Mouse (Mus musculus) neural tube, embryonic 13.5 days (tissue): Measurements from ENCODE around the gene Sorcs1. TPM values are rescaled to one million over a fixed set of nuclear protein-coding genes. Genes with fewer than 3 reads are reported as not detected.

Experiments
- ATAC-seq: fragments of 200-750 bp; cut with Nextera tagmentation; 2 replicates; pipeline ENCODE4 v1.8.0; 2017; ENCODE audit warnings: low read depth, mild to moderate bottlenecking, moderate TSS enrichment, moderate library complexity
- H3K27ac ChIP-seq: fragments of 300-500 bp; sonication (generic); replicated peaks from 2 replicates; pipeline ENCODE4 v1.5.1; 2015; ENCODE audit warnings: moderate library complexity, mild to moderate bottlenecking, inconsistent platforms
- H3K27me3 ChIP-seq: fragments of 300-500 bp; sonication (generic); 2 replicates; pipeline ENCODE4 v1.6.1; 2015; ENCODE audit warnings: mild to moderate bottlenecking, inconsistent platforms
- H3K36me3 ChIP-seq: fragments of 300-500 bp; sonication (generic); 2 replicates; pipeline ENCODE4 v1.6.1; 2015; ENCODE audit warnings: mild to moderate bottlenecking, inconsistent platforms
- H3K4me1 ChIP-seq: fragments of 300-500 bp; sonication (generic); replicated peaks from 2 replicates; pipeline ENCODE4 v1.6.1; 2015; ENCODE audit warnings: inconsistent platforms
- H3K4me2 ChIP-seq: fragments of 300-500 bp; sonication (generic); 2 replicates; pipeline ENCODE4 v1.6.1; 2015; ENCODE audit warnings: inconsistent platforms, mild to moderate bottlenecking, moderate library complexity
- H3K4me3 ChIP-seq: fragments of 300-500 bp; sonication (generic); 2 replicates; pipeline ENCODE4 v1.5.1; 2015; ENCODE audit warnings: mild to moderate bottlenecking, inconsistent platforms
- H3K9ac ChIP-seq: fragments of 300-500 bp; sonication (generic); 2 replicates; pipeline ENCODE4 v1.6.1; 2015; ENCODE audit warnings: moderate library complexity, mild to moderate bottlenecking, inconsistent platforms
- H3K9me3 ChIP-seq: fragments of 300-500 bp; sonication (generic); 2 replicates; pipeline ENCODE4 v1.6.1; 2016; ENCODE audit warnings: inconsistent platforms
- WGBS: fragments of 180-500 bp; shearing (Covaris S2); methylation state at CpG from one replicate; pipeline ENCODE4 v1.1.7; 2015; 5-methylcytosine and 5-hydroxymethylcytosine counted together
- polyA plus RNA-seq: library from polyadenylated mRNA; unstranded; fragments of >200 nt; fragmentation: Nextera tagmentation; extraction: Ambion mirVana; gene quantifications from 2 replicates; pipeline ENCODE4 v1.2.1, GENCODE M21; 2015

Gene Sorcs1
- polyA plus RNA-seq, 1 experiment from 2014 or later, result 11.9 TPM

- H3K9me3 ChIP-seq, result no peaks in the 10 kb centered on the region
- H3K9ac ChIP-seq, result no peak overlapping the region
- no peak for ATAC-seq
- H3K4me1 ChIP-seq, result no peaks in the 10 kb centered on the region
- H3K4me2 ChIP-seq, result no peak overlapping the region
- H3K4me3 ChIP-seq, result no peak overlapping the region
- H3K27me3 ChIP-seq, result no peaks in the 10 kb centered on the region
- 93% methylated on average over 10 of the region's 10 CpGs for WGBS
- no peak overlapping the region for H3K27ac ChIP-seq
- no peaks in the 10 kb centered on the region for H3K36me3 ChIP-seq
These were observed 352.8 kb downstream of the Sorcs1 start for GRCm38 (mm10) chr19:50325686-50326085.

GRCm38 (mm10) chr19:50307046-50307445 is 371.4 kb downstream of the Sorcs1 start:
- Histone ChIP-seq H3K4me2 (no peak overlapping the region), H3K4me1 (no peaks in the 10 kb centered on the region), H3K4me3 (no peak overlapping the region), H3K27me3 (no peaks in the 10 kb centered on the region), H3K9me3 (no peaks in the 10 kb centered on the region), H3K36me3 (no peaks in the 10 kb centered on the region), H3K9ac (no peak overlapping the region), H3K27ac (no peak overlapping the region)
- WGBS, result 73% methylated on average over 2 of the region's 2 CpGs
- no peak for ATAC-seq

GRCm38 (mm10) chr19:50294205-50294604 is 384.2 kb downstream of the Sorcs1 start:
- H3K27me3 ChIP-seq, result no peaks in the 10 kb centered on the region
- no peaks in the 10 kb centered on the region for H3K36me3 ChIP-seq
- H3K4me3 ChIP-seq, result no peak overlapping the region
- WGBS, result 84% methylated on average over 7 of the region's 7 CpGs
- H3K9me3 ChIP-seq, result no peaks in the 10 kb centered on the region
- no peak overlapping the region for H3K9ac ChIP-seq
- H3K4me1 ChIP-seq, result no peaks in the 10 kb centered on the region; the same call in 1 of the 2 replicates
- no peak overlapping the region for H3K27ac ChIP-seq
- no peak for ATAC-seq
- no peak overlapping the region for H3K4me2 ChIP-seq

- WGBS, result 74% methylated on average over 1 of the region's 1 CpGs
- no peak overlapping the region for H3K27ac ChIP-seq
- H3K36me3 ChIP-seq, result no peaks in the 10 kb centered on the region
- H3K9me3 ChIP-seq, result no peaks in the 10 kb centered on the region
- no peak overlapping the region for H3K9ac ChIP-seq
- peaks cover 8% of the 10 kb centered on the region; the same call in 1 of the 2 replicates for H3K4me1 ChIP-seq
- no peak for ATAC-seq
- no peak overlapping the region for H3K4me3 ChIP-seq
- H3K27me3 ChIP-seq, result no peaks in the 10 kb centered on the region
- no peak overlapping the region for H3K4me2 ChIP-seq
These were observed 414.0 kb downstream of the Sorcs1 start for GRCm38 (mm10) chr19:50264450-50264849.

DNA sequence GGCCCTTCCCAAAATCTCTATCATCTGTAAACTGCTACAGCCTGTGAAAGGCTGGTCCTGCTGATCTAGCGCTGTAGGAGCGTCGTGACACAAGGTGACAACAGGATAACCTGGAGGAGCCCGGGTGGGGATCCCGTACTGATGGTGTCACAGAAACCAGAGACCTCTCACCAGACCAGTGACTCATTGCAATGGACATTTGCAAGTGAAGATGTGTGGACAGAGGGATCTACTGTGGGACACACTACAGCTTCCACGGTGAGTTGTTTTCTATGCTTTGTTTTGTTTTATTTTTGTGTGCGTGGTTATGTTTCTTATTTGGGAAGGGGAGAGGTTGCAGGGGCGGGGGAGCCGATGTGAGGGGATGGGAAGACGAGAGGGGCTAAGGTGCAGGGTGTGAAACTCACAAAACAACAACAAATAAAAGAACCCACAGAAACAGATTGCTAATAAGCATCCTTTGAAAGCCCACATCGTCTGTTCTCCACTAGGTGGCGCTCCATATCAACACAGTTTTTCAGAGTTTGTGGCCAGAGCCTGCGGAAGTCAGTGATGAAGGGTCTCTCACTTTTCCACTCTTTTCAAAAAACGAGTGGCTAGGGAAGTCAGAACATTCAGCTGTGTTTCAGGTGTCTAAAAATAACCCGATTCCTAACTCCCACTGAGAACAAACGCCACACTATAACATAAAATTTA is 419.6 kb downstream of the Sorcs1 start:
- Histone ChIP-seq H3K27ac (no peak overlapping the region), H3K27me3 (no peaks in the 10 kb centered on the region), H3K36me3 (no peaks in the 10 kb centered on the region), H3K9ac (no peak overlapping the region), H3K4me1 (no peaks in the 10 kb centered on the region), H3K4me3 (no peak overlapping the region), H3K9me3 (no peaks in the 10 kb centered on the region), H3K4me2 (no peak overlapping the region)
- no peak for ATAC-seq
- WGBS, result 40% methylated on average over 16 of the region's 16 CpGs

GRCm38 (mm10) chr19:50220476-50220875 is 458.0 kb downstream of the Sorcs1 start:
- H3K9ac ChIP-seq, result no peak overlapping the region
- H3K9me3 ChIP-seq, result no peaks in the 10 kb centered on the region
- H3K4me1 ChIP-seq, result peaks cover 10% of the 10 kb centered on the region; the same call in 1 of the 2 replicates
- no peaks in the 10 kb centered on the region for H3K36me3 ChIP-seq
- H3K27ac ChIP-seq, result no peak overlapping the region
- 64% methylated on average over 5 of the region's 5 CpGs for WGBS
- ATAC-seq, result no peak
- no peak overlapping the region for H3K4me2 ChIP-seq
- H3K27me3 ChIP-seq, result no peaks in the 10 kb centered on the region
- no peak overlapping the region for H3K4me3 ChIP-seq

DNA sequence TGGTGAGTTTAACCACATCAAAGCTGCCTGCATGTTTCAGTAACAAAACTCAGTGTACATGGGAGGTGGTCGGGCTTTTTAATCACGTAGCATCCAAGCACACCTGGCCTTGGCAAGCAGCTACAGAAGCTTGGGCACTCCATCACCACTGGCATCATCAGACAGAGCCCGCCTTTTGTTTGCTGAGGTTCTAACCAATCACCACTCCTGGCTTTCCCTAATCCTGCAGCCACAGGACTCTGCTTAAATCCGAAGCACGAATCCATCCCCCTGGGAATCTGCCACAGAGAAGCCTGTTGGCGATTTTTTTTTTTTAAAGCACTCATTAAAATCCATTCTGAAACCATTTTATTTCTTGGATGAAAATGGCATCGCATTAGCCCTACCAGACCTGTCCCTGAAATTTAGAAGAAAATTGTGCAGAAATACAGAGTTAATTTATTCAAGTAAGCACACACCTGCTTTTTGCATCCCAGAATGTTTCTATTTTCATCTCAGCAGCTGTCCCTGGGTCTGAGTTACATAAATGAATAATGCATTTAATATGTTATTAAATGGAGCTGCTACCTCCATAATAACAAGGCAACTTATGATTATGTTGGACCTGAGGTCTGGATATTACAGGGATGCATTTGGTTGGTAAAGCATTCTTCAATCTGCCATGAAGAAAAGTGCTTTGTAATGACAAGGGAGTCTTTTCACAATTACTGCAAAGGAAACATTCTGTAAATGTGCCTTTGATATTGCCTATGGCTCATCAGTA is 463.8 kb downstream of the Sorcs1 start:
- WGBS, result 25% methylated on average over 7 of the region's 7 CpGs
- Histone ChIP-seq H3K36me3 (no peaks in the 10 kb centered on the region), H3K27me3 (no peaks in the 10 kb centered on the region), H3K4me2 (peak overlapping the region; percentile 29), H3K27ac (peak overlapping the region; percentile 65; the same call in 1 of the 2 replicates), H3K9ac (no peak overlapping the region), H3K4me1 (peaks cover 23% of the 10 kb centered on the region), H3K9me3 (no peaks in the 10 kb centered on the region), H3K4me3 (no peak overlapping the region)
- peak; percentile 50; the same call in 1 of the 2 replicates for ATAC-seq

DNA sequence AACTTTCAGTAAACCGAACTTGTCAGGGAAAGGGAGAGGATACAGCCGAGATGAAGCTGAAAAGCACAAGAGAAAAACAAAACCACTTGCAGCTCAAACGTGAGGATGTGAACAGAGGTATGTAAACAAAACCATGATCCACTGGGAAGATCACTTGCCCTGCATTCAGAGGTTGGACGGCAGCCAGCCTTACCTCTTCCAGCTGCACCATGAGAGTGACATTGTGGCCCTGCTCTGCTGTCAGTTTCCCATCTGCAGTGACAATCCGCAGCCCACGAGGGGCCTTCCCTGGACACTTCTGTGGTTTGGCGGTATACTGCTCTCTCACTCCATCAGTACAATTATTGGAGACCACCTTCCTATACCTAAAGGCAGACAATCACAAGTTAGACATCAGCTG is 468.0 kb downstream of the Sorcs1 start:
- Histone ChIP-seq H3K4me3 (no peak overlapping the region), H3K36me3 (no peaks in the 10 kb centered on the region), H3K27me3 (no peaks in the 10 kb centered on the region), H3K9ac (no peak overlapping the region), H3K9me3 (no peaks in the 10 kb centered on the region), H3K4me2 (no peak overlapping the region), H3K4me1 (peaks cover 18% of the 10 kb centered on the region), H3K27ac (no peak overlapping the region)
- 52% methylated on average over 7 of the region's 7 CpGs for WGBS
- no peak for ATAC-seq

DNA sequence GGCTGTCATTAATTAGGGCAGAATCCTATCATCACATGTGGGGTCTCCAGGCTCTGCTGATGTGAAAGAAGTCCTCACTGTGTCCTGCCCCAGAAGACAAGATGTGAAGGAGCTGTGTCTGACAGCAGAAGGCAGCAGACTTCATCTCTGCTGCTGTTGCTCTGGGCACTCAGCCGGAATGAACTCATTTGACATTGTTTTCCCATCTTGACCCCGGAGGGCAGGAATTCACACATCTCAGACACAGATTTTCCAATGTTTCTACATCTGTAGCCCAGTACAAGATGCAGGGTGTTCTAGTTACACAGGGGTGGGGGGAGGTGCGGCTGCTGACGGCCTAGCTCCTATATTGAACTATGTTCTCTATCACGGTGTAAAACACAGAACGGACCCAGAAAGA is 474.1 kb downstream of the Sorcs1 start:
- Histone ChIP-seq H3K27ac (no peak overlapping the region), H3K9ac (no peak overlapping the region), H3K4me3 (no peak overlapping the region), H3K9me3 (no peaks in the 10 kb centered on the region), H3K4me2 (no peak overlapping the region), H3K27me3 (no peaks in the 10 kb centered on the region), H3K4me1 (no peaks in the 10 kb centered on the region), H3K36me3 (no peaks in the 10 kb centered on the region)
- ATAC-seq, result no peak
- 73% methylated on average over 6 of the region's 6 CpGs for WGBS

DNA sequence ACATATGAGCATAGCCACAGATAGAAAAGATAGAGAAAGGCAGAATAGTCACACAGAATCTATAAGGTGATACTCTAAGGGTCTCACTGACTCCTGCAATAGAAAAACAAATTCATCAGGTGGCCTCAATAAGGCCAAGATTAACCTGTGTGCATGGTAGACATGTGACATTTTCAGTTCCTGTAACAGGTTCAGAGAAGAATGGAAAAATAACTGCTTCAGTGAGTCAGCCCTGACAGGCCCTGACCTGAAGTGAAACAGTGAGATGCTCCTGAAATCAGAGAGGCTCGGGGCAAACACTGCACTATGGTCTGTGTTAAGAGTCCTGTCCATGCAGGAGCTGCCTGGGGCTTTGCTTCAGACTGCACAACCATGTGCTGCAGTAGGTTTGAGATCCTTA is 481.9 kb downstream of the Sorcs1 start:
- Histone ChIP-seq H3K4me2 (no peak overlapping the region), H3K9me3 (no peaks in the 10 kb centered on the region), H3K27me3 (no peaks in the 10 kb centered on the region), H3K4me3 (no peak overlapping the region), H3K9ac (no peak overlapping the region), H3K36me3 (no peaks in the 10 kb centered on the region), H3K4me1 (no peaks in the 10 kb centered on the region), H3K27ac (no peak overlapping the region)
- 72% methylated on average over 1 of the region's 1 CpGs for WGBS
- ATAC-seq, result no peak

GRCm38 (mm10) chr19:50185769-50186715 is 492.4 kb downstream of the Sorcs1 start:
- Histone ChIP-seq H3K4me2 (no peak overlapping the region), H3K27ac (no peak overlapping the region; the same call in 1 of the 2 replicates), H3K4me1 (peaks cover 11% of the 10 kb centered on the region; the same call in 1 of the 2 replicates), H3K9me3 (no peaks in the 10 kb centered on the region), H3K27me3 (peaks cover 5% of the 10 kb centered on the region; the same call in 1 of the 2 replicates), H3K4me3 (no peak overlapping the region), H3K9ac (no peak overlapping the region), H3K36me3 (no peaks in the 10 kb centered on the region)
- 25% methylated on average over 10 of the region's 10 CpGs for WGBS
- peak; percentile 76 for ATAC-seq
